In the genomic region with DNA sequence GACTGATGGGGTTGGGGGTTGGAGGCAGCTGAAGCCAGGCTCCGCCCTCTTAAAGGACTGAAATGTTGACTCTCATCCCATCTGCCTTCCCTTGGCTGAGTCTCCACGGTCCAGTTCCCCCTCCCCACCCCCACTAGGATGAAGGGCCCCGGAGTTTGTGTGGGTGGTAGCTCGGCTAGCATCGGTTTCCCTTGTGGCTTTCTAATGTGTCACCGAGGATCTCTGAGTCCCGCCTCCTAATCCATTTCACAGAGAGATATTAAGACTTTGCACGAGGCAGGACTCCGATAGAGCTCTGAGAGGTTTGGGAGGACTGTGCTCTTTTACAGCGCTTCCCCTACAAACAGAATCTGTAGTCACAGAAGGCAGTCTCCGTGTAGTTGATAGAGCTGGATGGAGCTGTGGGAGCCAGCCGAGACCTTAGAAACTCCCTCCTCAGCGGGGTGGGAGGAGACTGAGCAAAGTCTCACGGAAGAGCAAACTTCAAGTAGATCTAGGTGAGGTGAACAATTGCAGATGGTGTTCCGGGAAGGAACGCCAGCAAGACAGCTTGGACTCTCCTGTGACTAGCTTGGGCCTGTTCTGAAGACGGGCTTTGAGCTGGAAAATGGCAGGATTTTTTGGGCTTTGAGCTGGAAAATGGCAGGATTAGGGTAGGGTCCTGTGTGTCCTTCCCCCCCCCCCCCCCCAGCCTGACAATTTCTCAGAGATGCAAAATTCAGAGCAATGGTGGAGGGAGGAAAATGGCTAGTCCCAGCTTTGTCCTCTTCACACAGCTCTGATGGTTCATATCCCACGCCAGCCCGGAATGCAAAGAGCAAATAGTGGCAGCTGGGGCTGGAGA, we compare ENCODE assay signal across 8 mouse cellular contexts. TPM values are rescaled to one million over a fixed set of nuclear protein-coding genes. Genes with fewer than 3 reads are reported as not detected.
DNase-seq lines count a peak whose midpoint lies in the region; ATAC-seq lines count a peak whose summit lies in the region.

A gene (minus strand): TSS at position 1 of the 844 bp plus-strand sequence.

- peaks cover 33% of the 10 kb centered on the region for H3K4me1 ChIP-seq in intestine, embryonic 15.5 days (replicated peaks)

- H3K4me3 ChIP-seq in intestine, embryonic 15.5 days (replicated peaks), result peak within 1 kb of the TSS; percentile 38

- H3K27me3 ChIP-seq in intestine, embryonic 15.5 days (replicated peaks), result no peaks in the 10 kb centered on the region

- ATAC-seq in common myeloid progenitor, adult 5-6 weeks (replicated peaks; ENCODE audit: low read depth, poor library complexity, severe bottlenecking), result peak; percentile 34
- ATAC-seq in intestine, embryonic 15.5 days, result peak; percentile 46

- peak; percentile 53 for DNase-seq in right cerebral cortex, adult 18-20 months
- DNase-seq in right cerebral cortex, postnatal 36 days (ENCODE audit: low spot score in 2 of 2), result no peak
- DNase-seq in gonadal fat pad, adult 2 months (ENCODE audit: low read depth), result no peak
- peak; percentile 89 for DNase-seq in left cerebral cortex, postnatal 4 days
- peak; percentile 78 for DNase-seq in naive thymus-derived CD4-positive, alpha-beta T cell, adult 2 months (ENCODE audit: low read depth)
- DNase-seq in urinary bladder, postnatal 25 days (ENCODE audit: low spot score), result no peak

- no peaks in the 10 kb centered on the region for H3K9me3 ChIP-seq in intestine, embryonic 15.5 days

- WGBS in intestine, embryonic 15.5 days, result 7% methylated on average over 19 of the region's 19 CpGs

- peak within 1 kb of the TSS; percentile 73 for H3K4me2 ChIP-seq in intestine, embryonic 15.5 days (replicated peaks)

- intact Hi-C loops in left cerebral cortex, postnatal 4 days (cut with DNase I), result no loop called here

- H3K9ac ChIP-seq in intestine, embryonic 15.5 days, result peak within 1 kb of the TSS; percentile 50

- no peaks in the 10 kb centered on the region for H3K36me3 ChIP-seq in intestine, embryonic 15.5 days

- peak within 1 kb of the TSS; percentile 94 for H3K27ac ChIP-seq in intestine, embryonic 15.5 days

RNA-seq across cellular contexts. Expression of the gene that starts here (rescaled TPM):
- total RNA-seq in common myeloid progenitor, adult 5-6 weeks (2017), result not detected in 2 replicates
- polyA plus RNA-seq in gonadal fat pad, adult 2 months (2012; rRNA removed), result 53.2 and 61.8 TPM in 2 replicates
- 54.0 and 54.2 TPM in 2 replicates for polyA plus RNA-seq in intestine, embryonic 15.5 days (2015; fragmentation: Nextera tagmentation; extraction: Ambion mirVana)
- 10 to 100 TPM; 42.6 to 50.1 TPM for total RNA-seq in left cerebral cortex, postnatal 4 days (2021)

Comparison
In these comparisons a context has a peak if more than half of its experiments do, and no peak if none do; other contexts are left out.
1. RNA of the gene that starts here (total RNA-seq): 42.6 to 50.1 TPM in left cerebral cortex, postnatal 4 days; not detected in common myeloid progenitor, adult 5-6 weeks; every median in the first group is over 10 times any median in the second.
2. DNase-seq: peak in right cerebral cortex, adult 18-20 months (single experiment), left cerebral cortex, postnatal 4 days (single experiment) and naive thymus-derived CD4-positive, alpha-beta T cell, adult 2 months (single experiment); none in right cerebral cortex, postnatal 36 days (0 of 2), gonadal fat pad, adult 2 months (single experiment) and urinary bladder, postnatal 25 days (single experiment).
3. Peak in ATAC-seq in common myeloid progenitor, adult 5-6 weeks; RNA of the gene not detected or under 1 TPM.